Mouse (Mus musculus) erythroblast, embryonic 14.5 days (primary cell): ENCODE results near the gene Grid1.

Source experiments
- GATA1 ChIP-seq: IDR thresholded peaks from 2 replicates; pipeline ENCODE4 v1.6.1; 2012; ENCODE audit warnings: low read length, inconsistent platforms, mixed read lengths
- TAL1 ChIP-seq: IDR thresholded peaks from 3 replicates; pipeline ENCODE4 v1.6.1; 2012; ENCODE audit warnings: low read length, inconsistent platforms, mixed read lengths

GRCm38 (mm10) chr14:35336561-35336960 lies 516.7 kb downstream of the Grid1 start:
- TF ChIP-seq GATA1 (no peak), TAL1 (no peak)
